Mouse (Mus musculus) spleen, adult 12 weeks (tissue): ENCODE measurements around the gene Lnpep.
"Not testable (repeated sequence)": the region's sequence is repeated elsewhere in the genome, so short reads cannot be mapped to it uniquely, and the experiment has no call there.

Experiments
- DNase-seq: peaks from one replicate; pipeline ENCODE4 v3.0.0; 2022; ENCODE audit warnings: low spot score

The Lnpep gene

DNA sequence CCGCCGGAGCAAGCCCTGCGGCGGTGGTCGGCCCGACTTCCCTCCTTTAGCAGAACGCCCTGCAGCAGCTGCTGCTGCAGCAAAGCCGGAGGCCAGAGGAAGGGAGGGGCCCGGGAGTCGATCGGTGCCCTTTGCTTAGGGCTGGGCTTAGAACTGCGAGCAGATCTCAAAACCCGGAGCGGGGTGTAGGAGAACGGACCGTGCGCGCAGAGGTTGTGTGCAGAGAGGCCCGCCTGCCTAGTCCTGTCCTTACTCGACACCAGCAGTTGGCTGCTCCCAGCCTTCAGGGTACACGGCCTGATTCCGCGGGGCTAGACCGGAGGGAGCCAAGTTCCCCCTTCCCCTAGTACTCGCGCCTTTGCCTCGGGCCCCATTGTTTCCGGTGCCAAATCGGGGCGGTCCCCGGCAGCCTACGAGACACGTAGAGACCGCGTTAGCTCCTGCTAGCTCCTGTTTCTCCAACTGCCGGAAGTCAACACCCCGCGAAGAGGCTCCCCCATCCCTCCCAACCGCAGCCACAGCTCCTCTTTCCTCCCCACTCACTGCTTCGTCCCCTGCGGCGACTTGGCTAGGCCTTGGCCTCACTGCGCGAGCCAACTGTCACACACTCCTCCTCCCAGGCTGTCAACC lies at the start of gene Lnpep:
Gene Lnpep (minus strand): TSS at position 94 of the 630 bp plus-strand sequence.
- peak; percentile 80 for DNase-seq

- DNase-seq, result no peak
Observed at GRCm38 (mm10) chr17:17655829-17656176, 31.0 kb upstream of the Lnpep start.

DNA sequence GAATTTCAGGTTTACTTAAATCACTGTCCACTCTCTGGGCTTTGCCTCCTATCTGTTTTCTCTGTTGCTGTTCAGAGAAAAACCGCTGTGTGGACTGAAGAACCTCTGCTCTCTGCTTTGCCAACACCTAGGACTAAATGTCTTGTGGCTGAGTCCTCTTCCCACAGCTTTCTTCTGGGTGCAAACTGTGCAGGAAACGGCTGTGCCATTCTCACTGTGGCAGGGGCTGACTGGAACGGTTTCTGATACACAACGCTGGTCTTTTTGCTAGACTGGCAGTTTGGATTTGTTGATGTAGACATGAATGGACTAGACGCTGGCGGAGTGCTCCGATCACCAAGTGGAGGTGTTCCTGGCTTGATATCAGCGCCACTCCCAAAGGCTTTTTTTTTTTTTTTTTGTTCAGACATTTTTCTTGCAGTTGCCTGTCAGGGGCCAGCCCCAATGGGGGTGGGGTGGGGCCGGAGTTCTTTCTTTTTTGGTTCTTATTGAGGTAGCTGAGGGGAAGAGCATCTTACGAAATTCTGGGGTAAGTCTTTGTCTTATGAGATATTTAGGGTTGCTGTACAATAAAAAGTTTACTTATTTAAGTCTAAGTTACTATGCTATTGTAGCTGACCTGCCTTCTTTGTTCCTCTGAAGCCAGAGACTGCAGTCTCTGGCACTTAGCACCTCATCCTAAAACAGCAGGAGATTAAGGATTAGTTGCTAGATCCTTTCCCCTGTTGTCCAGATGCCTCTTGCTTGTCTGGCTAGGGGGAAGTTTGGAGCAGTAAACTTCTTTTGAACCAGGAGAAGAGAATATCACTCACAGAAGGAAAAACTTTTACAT lies 30.4 kb upstream of the Lnpep start:
- no peak for DNase-seq

DNA sequence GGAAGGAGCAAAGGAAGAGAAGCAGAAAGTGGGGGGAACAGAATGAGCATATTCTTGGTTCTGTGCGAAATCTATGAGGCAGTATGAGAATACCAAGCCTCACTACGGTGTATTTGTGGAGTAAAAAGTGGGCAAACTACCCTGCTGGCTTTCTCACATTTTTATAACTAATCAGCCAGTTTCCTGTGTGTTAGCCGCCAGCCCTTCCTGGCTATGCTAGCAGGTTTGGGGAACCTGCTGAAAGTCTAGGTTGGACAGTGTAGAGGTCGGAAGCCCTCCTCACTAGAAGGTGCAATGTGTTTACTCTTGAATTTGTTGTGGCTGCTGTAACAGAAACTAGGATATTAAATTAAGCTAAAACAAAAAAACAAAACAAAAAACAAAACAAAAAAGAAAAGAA lies 27.7 kb upstream of the Lnpep start:
- no peak for DNase-seq

DNA sequence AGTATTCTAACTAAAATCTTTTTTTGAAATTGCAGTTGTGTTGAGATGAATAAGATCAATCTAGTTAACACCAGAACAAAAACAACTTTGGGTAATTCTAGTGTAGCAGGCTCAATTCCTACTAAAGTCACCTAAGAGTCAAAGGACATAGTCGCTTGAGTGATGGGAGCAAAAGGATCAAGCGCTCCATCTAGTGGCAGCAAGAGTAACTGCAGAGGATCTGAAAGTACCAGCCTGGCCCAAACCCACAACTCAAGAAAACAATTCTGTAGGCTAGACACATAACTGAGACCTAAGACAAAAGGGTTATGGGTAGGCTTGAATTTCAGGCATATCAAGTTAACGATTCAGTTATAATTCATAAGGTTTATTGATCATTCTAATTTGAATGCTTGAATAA lies 20.9 kb upstream of the Lnpep start:
- no peak for DNase-seq

DNA sequence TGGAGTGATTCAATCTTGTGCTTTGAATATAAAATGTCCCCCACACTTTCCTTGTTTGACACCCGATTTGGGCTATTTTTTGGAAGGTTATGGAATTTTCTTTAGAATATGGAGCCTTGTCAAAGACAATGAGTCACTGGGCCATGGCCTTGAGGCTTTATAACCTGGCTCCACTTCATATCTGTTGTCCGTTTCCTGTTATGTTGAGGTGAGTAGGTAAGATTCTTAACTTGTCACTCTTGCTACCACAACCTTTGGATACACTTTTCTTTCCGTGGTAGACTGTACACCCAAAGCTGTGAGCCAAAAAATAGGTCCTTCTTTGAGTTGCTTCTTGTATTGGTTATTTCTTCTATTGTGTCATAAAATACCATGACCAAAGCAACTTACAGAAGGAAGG lies 12.5 kb upstream of the Lnpep start:
- DNase-seq, result no peak

DNA sequence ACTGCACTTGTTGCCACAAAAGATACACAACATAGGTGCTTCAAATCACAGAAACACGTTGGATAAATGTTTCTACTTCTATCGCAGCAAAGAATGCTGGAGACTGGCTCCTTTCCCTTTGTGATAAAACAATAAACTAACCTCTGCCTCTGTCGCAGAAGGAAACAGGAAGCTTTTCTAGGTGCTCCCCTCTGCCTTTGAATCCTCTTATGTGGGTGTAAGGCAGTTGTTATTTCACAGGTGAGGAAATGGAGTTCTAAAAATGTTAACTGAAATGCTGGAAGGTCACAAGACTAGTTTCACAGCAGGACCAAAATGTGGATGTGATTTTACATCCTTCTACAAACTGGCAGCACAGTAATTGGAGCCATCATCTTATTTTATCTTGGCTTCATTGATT lies 11.3 kb upstream of the Lnpep start:
- DNase-seq, result no peak

- no peak for DNase-seq
Observed at GRCm38 (mm10) chr17:17634033-17634432, 9.2 kb upstream of the Lnpep start.

- DNase-seq, result no peak
Observed at GRCm38 (mm10) chr17:17631985-17632384, 7.1 kb upstream of the Lnpep start.

DNA sequence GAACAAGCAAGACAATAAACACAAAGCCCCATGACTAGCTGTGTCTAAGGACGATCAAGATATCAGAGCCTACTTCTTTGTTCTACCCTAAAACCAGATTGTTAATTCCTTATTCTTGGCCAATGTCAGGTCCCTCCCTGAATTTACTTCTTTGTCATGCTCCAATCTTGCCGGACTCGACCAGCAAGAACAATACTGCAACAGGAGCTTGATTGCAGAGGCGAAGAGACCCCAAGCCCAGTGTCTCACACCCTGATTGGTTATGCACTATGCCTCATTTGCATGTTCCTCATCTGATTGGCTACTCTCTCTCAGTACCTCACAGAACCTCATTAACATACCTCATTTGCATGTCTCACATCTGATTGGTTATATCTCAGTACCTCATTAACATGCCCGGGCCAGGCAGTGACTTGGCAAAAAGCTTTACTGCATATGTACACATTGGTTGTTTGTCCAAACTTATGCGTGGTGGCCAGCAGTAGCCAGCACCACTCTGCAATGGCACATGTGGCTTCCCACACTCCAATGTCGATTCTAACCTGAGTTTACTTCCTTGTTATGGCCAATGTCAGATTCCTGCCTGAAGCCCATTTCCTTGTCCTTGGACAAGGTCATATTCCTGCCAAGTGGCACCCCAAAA lies 3.5 kb upstream of the Lnpep start:
- not testable (repeated sequence) for DNase-seq

DNA sequence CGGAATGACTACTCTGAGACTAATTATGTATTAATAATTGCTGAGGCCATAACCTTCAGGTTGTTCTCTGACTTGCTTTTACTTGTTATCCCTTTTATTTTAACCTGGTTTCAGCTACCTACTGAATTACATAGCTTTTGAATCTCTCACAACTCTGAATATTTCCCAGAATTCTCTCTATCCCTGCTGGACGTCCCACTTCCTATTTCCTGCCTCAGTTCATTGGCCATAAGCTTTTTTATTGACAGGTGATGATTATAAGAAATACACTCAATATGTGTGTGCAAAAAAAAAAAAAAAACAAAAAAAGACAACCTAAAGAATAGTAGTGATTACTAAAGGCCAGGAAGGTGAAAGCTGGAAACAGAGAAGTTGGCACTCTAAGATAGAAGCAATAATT lies 2.7 kb upstream of the Lnpep start:
- no peak for DNase-seq

DNA sequence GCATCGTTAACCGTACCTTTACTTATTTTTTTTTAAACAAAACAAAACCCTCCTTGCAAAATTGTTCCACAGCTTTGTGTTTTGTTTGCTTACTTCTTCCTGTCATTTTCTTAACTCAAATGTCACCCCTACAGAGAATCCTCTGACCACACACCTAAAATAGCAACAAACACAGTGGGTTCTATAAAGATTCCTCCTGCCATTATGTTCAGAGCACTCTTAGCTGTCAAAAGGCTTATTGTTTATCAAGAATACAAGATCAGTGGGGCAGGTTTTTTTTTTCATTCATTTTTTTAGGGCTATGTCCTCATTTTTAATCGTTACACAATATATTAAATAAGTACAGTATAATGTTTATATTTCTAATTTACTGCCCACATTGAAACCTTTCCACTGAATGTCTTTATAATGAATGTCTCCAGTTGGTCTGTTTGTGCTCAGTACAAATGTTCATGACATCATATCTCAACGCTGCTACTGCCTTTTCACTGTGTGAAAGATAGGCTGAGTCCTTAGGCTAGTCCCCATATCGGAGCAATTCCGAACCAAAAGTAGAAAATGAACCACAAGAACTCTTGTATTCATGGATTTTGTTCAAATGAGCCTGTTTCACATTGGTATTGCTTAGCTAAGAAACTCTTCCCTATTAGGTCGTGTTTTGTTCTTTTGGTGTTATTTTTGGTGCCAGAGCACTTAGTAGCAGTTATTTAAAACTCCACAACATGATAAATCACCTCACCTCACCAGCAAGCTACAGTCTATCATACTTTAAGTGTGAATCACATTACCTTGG lies 1.2 kb upstream of the Lnpep start:
- DNase-seq, result no peak

GRCm38 (mm10) chr17:17624421-17624956 lies 361 bp downstream of the Lnpep start:
- peak; percentile 91 for DNase-seq

GRCm38 (mm10) chr17:17623890-17624420 lies 895 bp downstream of the Lnpep start:
- DNase-seq, result peak; percentile 59

- DNase-seq, result no peak
Observed at GRCm38 (mm10) chr17:17623221-17623889, 1.5 kb downstream of the Lnpep start.

- no peak for DNase-seq
Observed at GRCm38 (mm10) chr17:17622576-17622975, 2.3 kb downstream of the Lnpep start.

DNA sequence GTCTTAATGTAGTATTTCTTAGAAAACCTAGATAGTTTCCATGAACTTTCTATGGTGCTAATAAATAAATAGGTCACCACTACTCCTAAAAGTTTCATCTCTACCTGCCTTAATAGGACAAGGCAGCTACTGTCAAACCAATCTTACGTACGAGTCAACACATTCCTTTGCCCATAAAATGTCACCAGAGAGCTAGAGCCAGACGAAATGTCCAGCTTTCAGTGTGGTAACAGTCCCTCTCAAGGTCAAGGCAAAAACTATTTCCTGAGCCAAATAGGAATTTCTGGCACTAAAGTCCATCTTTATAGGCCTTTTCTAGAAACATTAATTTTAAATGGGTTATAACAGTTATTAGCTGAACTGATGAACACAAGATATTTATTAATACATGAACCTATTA lies 3.3 kb downstream of the Lnpep start:
- DNase-seq, result no peak

DNA sequence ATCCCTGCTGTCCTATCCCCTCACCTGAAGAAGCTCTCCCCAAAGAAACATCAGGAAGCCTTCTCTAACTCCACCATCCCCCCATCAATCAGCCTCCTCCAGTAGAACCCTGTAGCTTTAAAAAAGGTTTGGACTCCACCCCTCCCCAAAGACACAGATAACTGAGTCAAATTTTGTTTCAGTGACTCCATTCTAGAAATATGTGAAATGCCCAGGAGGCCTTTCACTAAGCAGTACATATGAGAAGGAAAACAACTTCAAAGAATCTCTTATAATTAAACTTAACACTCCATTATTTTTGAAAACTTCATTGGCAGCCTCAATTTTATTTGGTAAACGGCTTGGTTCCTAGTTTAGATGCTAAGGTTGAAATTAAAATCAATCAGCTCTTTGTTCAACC lies 6.4 kb downstream of the Lnpep start:
- no peak for DNase-seq

- no peak for DNase-seq
Observed at GRCm38 (mm10) chr17:17617440-17618204, 7.2 kb downstream of the Lnpep start.

DNA sequence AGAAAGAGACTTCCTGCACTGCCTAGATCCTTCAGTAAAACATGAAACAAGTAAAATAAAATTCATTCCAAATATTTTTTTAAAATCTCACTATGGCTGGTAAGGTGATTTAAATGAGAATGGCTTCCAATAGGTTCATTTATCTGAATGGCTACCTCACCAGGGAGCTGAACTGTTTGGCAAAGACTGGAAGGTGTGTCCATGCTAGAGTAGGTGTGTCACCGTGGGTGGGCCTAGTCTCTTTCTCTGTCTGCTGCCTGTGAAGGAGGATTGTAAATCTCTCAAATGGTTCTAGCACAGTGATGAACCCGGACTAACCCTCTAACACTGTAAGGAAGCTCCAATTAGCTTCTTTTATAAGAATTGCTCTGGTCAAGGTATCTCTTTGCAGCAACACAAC lies 12.5 kb downstream of the Lnpep start:
- no peak for DNase-seq

DNA sequence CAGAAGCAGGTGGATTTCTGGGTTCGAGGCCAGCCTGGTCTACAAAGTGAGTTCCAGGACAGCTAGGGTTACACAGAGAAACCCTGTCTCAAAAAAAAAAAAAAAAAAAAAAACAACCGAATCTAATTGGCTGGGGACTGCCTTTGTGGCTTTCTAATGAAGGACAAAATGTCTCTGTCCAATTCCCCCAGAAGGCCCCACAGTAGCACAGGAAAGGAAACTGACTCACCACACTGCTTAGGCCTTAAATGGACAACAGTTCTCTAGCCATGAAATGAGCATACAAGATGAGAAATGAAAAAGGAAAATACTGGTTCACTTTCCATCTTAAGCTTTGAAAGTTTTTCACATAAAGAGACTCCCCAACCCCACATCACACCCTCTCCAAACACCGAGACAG lies 15.3 kb downstream of the Lnpep start:
- DNase-seq, result no peak
